Mouse (Mus musculus) E14TG2a.4 (cell line): ENCODE results near the gene Socs5.

Source experiments
- CTCF ChIP-seq: conservative IDR thresholded peaks from 2 replicates; pipeline ENCODE4 v1.5.1; 2014; ENCODE audit warnings: low read length
- NANOG ChIP-seq: IDR thresholded peaks from 2 replicates; pipeline ENCODE4 v1.6.1; 2014; ENCODE audit warnings: borderline replicate concordance, low read length, mixed read lengths
- POU5F1 ChIP-seq: IDR thresholded peaks from 2 replicates; pipeline ENCODE4 v1.6.1; 2014; ENCODE audit warnings: low read length, borderline replicate concordance

GRCm38 (mm10) chr17:87135741-87136140 is 28.3 kb downstream of the Socs5 start:
- no peak for TF ChIP-seq CTCF
- no peak for TF ChIP-seq POU5F1
- no peak for TF ChIP-seq NANOG
